ENCODE assay signal across 23 mouse cellular contexts in genomic region chr4:95155796-95156195, GRCm38 (mm10).
DNase-seq lines count a peak whose midpoint lies in the region; ATAC-seq and TF ChIP-seq lines count a peak whose summit lies in the region.
"Had no signal": no experiment of that assay in that cellular context is flagged by ENCODE, and none has a peak within 500 bp of the region (broad histone marks: within the 10 kb centered on the region; RNA-seq: fewer than 3 reads in every experiment).

No protein-coding gene starts in this region.

- no peaks in the 10 kb centered on the region for H3K36me3 ChIP-seq in forebrain, embryonic 11.5 days (ENCODE audit: control insufficient read depth, insufficient read depth, low read length)
- no peaks in the 10 kb centered on the region for H3K36me3 ChIP-seq in forebrain, postnatal 0 days (ENCODE audit: insufficient read depth)
- H3K36me3 ChIP-seq in lung, embryonic 14.5 days (ENCODE audit: insufficient read depth), result no peaks in the 10 kb centered on the region
- no peaks in the 10 kb centered on the region for H3K36me3 ChIP-seq in liver, embryonic 12.5 days
- H3K36me3 ChIP-seq: forebrain, embryonic 10.5 days; heart, embryonic 12.5 days; kidney, embryonic 15.5 days; midbrain, embryonic 12.5 days; neural tube, embryonic 13.5 days had no signal

- DNase-seq in forebrain, embryonic 11.5 days (ENCODE audit: low spot score), result peak; percentile 5
- DNase-seq in forebrain, postnatal 0 days, result no peak
- no peak for DNase-seq in lung, embryonic 14.5 days
- no peak for DNase-seq in lung, adult 18-20 months
- DNase-seq in MN1 (ENCODE audit: low spot score), result no peak
- DNase-seq in urinary bladder, postnatal 36 days (ENCODE audit: low spot score in 2 of 2), result no peak
- no peak for DNase-seq in gastrocnemius, adult 8-10 months (ENCODE audit: low spot score in 2 of 2)
- DNase-seq: adrenal gland, postnatal 10 days; cerebellum, adult 11 months; gastrocnemius, postnatal 36 days; kidney, postnatal 4 days; layer of hippocampus, adult 9-11 months; right cerebral cortex, adult 18-20 months; thymus, postnatal 14 days had no signal

- peaks cover 6% of the 10 kb centered on the region for H3K4me1 ChIP-seq in forebrain, embryonic 11.5 days (replicated peaks; ENCODE audit: control insufficient read depth, insufficient read depth, low read length)
- H3K4me1 ChIP-seq in forebrain, postnatal 0 days (ENCODE audit: insufficient read depth), result 0 out of 2 replicates have a peak, but pooled peaks cover 3% of the 10 kb centered on the region
- H3K4me1 ChIP-seq in lung, embryonic 14.5 days (ENCODE audit: insufficient read depth), result peaks cover 42% of the 10 kb centered on the region
- H3K4me1 ChIP-seq in liver, embryonic 12.5 days, result peaks cover 78% of the 10 kb centered on the region

- H3K9me3 ChIP-seq in forebrain, embryonic 11.5 days (ENCODE audit: control insufficient read depth, low read length), result no peaks in the 10 kb centered on the region
- no peaks in the 10 kb centered on the region for H3K9me3 ChIP-seq in forebrain, postnatal 0 days (ENCODE audit: low read length)
- no peaks in the 10 kb centered on the region for H3K9me3 ChIP-seq in lung, embryonic 14.5 days (ENCODE audit: low read depth, low read length)
- H3K9me3 ChIP-seq in liver, embryonic 12.5 days (replicated peaks), result no peaks in the 10 kb centered on the region
- H3K9me3 ChIP-seq: forebrain, embryonic 10.5 days; heart, embryonic 12.5 days; kidney, embryonic 15.5 days; midbrain, embryonic 12.5 days; neural tube, embryonic 13.5 days had no signal

- no peak overlapping the region for H3K9ac ChIP-seq in forebrain, embryonic 11.5 days (ENCODE audit: low read length)
- no peak overlapping the region for H3K9ac ChIP-seq in forebrain, postnatal 0 days
- no peak overlapping the region for H3K9ac ChIP-seq in lung, embryonic 14.5 days
- 0 out of 2 replicates have a peak overlapping the region, but pooled peaks have one; percentile 46 for H3K9ac ChIP-seq in liver, embryonic 12.5 days
- H3K9ac ChIP-seq: heart, embryonic 12.5 days; kidney, embryonic 15.5 days; midbrain, embryonic 12.5 days; neural tube, embryonic 13.5 days had no signal

- ATAC-seq in forebrain, embryonic 11.5 days (replicated peaks; ENCODE audit: low FRiP score), result no peak
- no peak for ATAC-seq in forebrain, postnatal 0 days
- no peak for ATAC-seq in lung, embryonic 14.5 days (ENCODE audit: insufficient read depth)
- ATAC-seq in liver, embryonic 12.5 days, result no peak
- ATAC-seq: hindbrain, embryonic 16.5 days; intestine, embryonic 16.5 days had no signal

- H3K4me2 ChIP-seq in forebrain, embryonic 11.5 days (ENCODE audit: low read depth, low read length, severe bottlenecking), result no peak overlapping the region
- no peak overlapping the region for H3K4me2 ChIP-seq in forebrain, postnatal 0 days (ENCODE audit: low read depth)
- no peak overlapping the region for H3K4me2 ChIP-seq in lung, embryonic 14.5 days
- H3K4me2 ChIP-seq in liver, embryonic 12.5 days, result peak overlapping the region; percentile 45; the same call in 1 of the 2 replicates
- H3K4me2 ChIP-seq: heart, embryonic 12.5 days; kidney, embryonic 15.5 days; midbrain, embryonic 12.5 days; neural tube, embryonic 13.5 days had no signal

- H3K27me3 ChIP-seq in forebrain, embryonic 11.5 days (ENCODE audit: control insufficient read depth, insufficient read depth, low read length), result no peaks in the 10 kb centered on the region
- H3K27me3 ChIP-seq in forebrain, postnatal 0 days (ENCODE audit: insufficient read depth, low read length), result no peaks in the 10 kb centered on the region
- no peaks in the 10 kb centered on the region for H3K27me3 ChIP-seq in lung, embryonic 14.5 days (ENCODE audit: insufficient read depth, low read length)
- no peaks in the 10 kb centered on the region for H3K27me3 ChIP-seq in liver, embryonic 12.5 days (replicated peaks)
- H3K27me3 ChIP-seq: heart, embryonic 12.5 days; kidney, embryonic 15.5 days; midbrain, embryonic 12.5 days; neural tube, embryonic 13.5 days had no signal

- no peak overlapping the region for H3K4me3 ChIP-seq in forebrain, embryonic 11.5 days (ENCODE audit: low read depth, low read length)
- no peak overlapping the region for H3K4me3 ChIP-seq in forebrain, postnatal 0 days (ENCODE audit: low read depth, low read length)
- H3K4me3 ChIP-seq in lung, embryonic 14.5 days (ENCODE audit: low read depth, low read length), result no peak overlapping the region
- H3K4me3 ChIP-seq in liver, embryonic 12.5 days, result no peak overlapping the region
- H3K4me3 ChIP-seq: forebrain, embryonic 10.5 days; heart, embryonic 12.5 days; kidney, embryonic 15.5 days; left cerebral cortex, adult 2 months; midbrain, embryonic 12.5 days; neural tube, embryonic 13.5 days had no signal

- no peak for TF ChIP-seq CTCF in forebrain, postnatal 0 days (IDR thresholded peaks at IDR 0.05; ENCODE audit: low read depth)
- TF ChIP-seq CTCF in lung, embryonic 14.5 days (IDR thresholded peaks at IDR 0.05; ENCODE audit: low read depth), result no peak

- H3K27ac ChIP-seq in forebrain, embryonic 11.5 days (ENCODE audit: low read depth, low read length), result no peak overlapping the region
- no peak overlapping the region for H3K27ac ChIP-seq in forebrain, postnatal 0 days (ENCODE audit: low read depth, low read length)
- peak overlapping the region; percentile 52; the same call in 1 of the 2 replicates for H3K27ac ChIP-seq in lung, embryonic 14.5 days (ENCODE audit: low read depth)
- H3K27ac ChIP-seq in liver, embryonic 12.5 days, result peak overlapping the region; percentile 87
- H3K27ac ChIP-seq: forebrain, embryonic 10.5 days; kidney, embryonic 15.5 days; left cerebral cortex, adult 2 months; midbrain, embryonic 12.5 days; neural tube, embryonic 13.5 days had no signal

- 89% methylated on average over 5 of the region's 5 CpGs for WGBS in forebrain, embryonic 11.5 days
- WGBS in forebrain, postnatal 0 days, result 87% methylated on average over 5 of the region's 5 CpGs
- 70% methylated on average over 5 of the region's 5 CpGs for WGBS in lung, embryonic 14.5 days
- WGBS in liver, embryonic 12.5 days (ENCODE audit: insufficient replicate concordance), result 49% methylated on average over 5 of the region's 5 CpGs

Comparison
In these comparisons a context has a peak if more than half of its experiments do, and no peak if none do; other contexts are left out.
1. H3K27ac ChIP-seq: peak in lung, embryonic 14.5 days (single experiment) and liver, embryonic 12.5 days (single experiment); none in forebrain, embryonic 11.5 days (single experiment) and forebrain, postnatal 0 days (single experiment).